26 mouse cellular contexts compared by ENCODE assay signal in genomic region chr5:139399991-139400390, GRCm38 (mm10). TPM values are rescaled to one million over a fixed set of nuclear protein-coding genes. Genes with fewer than 3 reads are reported as not detected.
DNase-seq lines count a peak whose midpoint lies in the region; ATAC-seq and TF ChIP-seq lines count a peak whose summit lies in the region.
"Had no signal": no experiment of that assay in that cellular context is flagged by ENCODE, and none has a peak within 500 bp of the region (broad histone marks: within the 10 kb centered on the region; RNA-seq: fewer than 3 reads in every experiment).

No protein-coding gene starts in this region.

- H3K9ac ChIP-seq in heart, postnatal 0 days (replicated peaks; ENCODE audit: low read depth, low read length), result no peak overlapping the region
- no peak overlapping the region for H3K9ac ChIP-seq in heart, embryonic 11.5 days (ENCODE audit: low read depth, low read length)
- H3K9ac ChIP-seq: embryonic facial prominence, embryonic 12.5 days; forebrain, embryonic 15.5 days; heart, embryonic 15.5 days; hindbrain, embryonic 12.5 days had no signal

- no peak for TF ChIP-seq EP300 in heart, postnatal 0 days (IDR thresholded peaks at IDR 0.05; ENCODE audit: low read depth)

- WGBS in heart, postnatal 0 days, result 58% methylated on average over 14 of the region's 14 CpGs
- WGBS in heart, embryonic 11.5 days (ENCODE audit: insufficient replicate concordance), result 79% methylated on average over 14 of the region's 14 CpGs

- H3K27ac ChIP-seq in heart, postnatal 0 days (ENCODE audit: low read depth), result 0 out of 2 replicates have a peak overlapping the region, but pooled peaks have one; percentile 20
- H3K27ac ChIP-seq in heart, embryonic 11.5 days (ENCODE audit: low read depth, low read length), result no peak overlapping the region
- H3K27ac ChIP-seq: embryonic facial prominence, embryonic 12.5 days; forebrain, embryonic 15.5 days; heart, embryonic 10.5 days; heart, embryonic 15.5 days; hindbrain, embryonic 12.5 days had no signal

- in situ Hi-C loops in Patski (cut with MboI; ENCODE audit: low pct_unique_long_range_greater_than_20kb), result loop anchor here (5.0 kb wide), 1 partner anchor 38 kb away; no protein-coding TSS in a partner anchor

- H3K4me3 ChIP-seq in heart, postnatal 0 days (ENCODE audit: low read depth, low read length), result no peak overlapping the region
- H3K4me3 ChIP-seq in heart, embryonic 11.5 days (ENCODE audit: low read depth, low read length), result no peak overlapping the region
- H3K4me3 ChIP-seq: embryonic facial prominence, embryonic 12.5 days; forebrain, embryonic 15.5 days; heart, embryonic 10.5 days; heart, embryonic 15.5 days; hindbrain, embryonic 12.5 days had no signal

- DNase-seq in adrenal gland, postnatal 25 days, result peak; percentile 47
- no peak for DNase-seq in adrenal gland, postnatal 10 days
- DNase-seq in cerebellum, adult 9-11 months, result peak; percentile 57
- DNase-seq in cerebellum, postnatal 4 days (ENCODE audit: low spot score in 2 of 2), result no peak
- no peak for DNase-seq in heart, postnatal 0 days (ENCODE audit: low spot score)
- no peak for DNase-seq in Patski (ENCODE audit: low read depth, low spot score)
- DNase-seq in embryo, embryonic 10 days (ENCODE audit: low spot score), result no peak
- DNase-seq: B cell, adult 2 months; gastrocnemius, postnatal 36 days; heart, postnatal 36 days; kidney, adult 11 months; kidney, adult 9 months had no signal

- H3K27me3 ChIP-seq in heart, postnatal 0 days (ENCODE audit: control insufficient read depth, insufficient read depth, low read length), result no peaks in the 10 kb centered on the region
- H3K27me3 ChIP-seq in heart, embryonic 11.5 days (ENCODE audit: control insufficient read depth, insufficient read depth, low read length), result no peaks in the 10 kb centered on the region
- no peaks in the 10 kb centered on the region for H3K27me3 ChIP-seq in Patski
- H3K27me3 ChIP-seq: embryonic facial prominence, embryonic 12.5 days; forebrain, embryonic 15.5 days; heart, embryonic 15.5 days; hindbrain, embryonic 12.5 days had no signal

- POLR2A ChIA-PET in Patski (lab: Charles Lee), result interaction anchor here (1.4 kb wide), 1 partner anchor 9 kb away, joined by 4 read pairs; no protein-coding TSS in a partner anchor

- CTCF ChIA-PET in Patski (lab: Charles Lee), result interaction anchor here (0.8 to 2.5 kb wide), 4 partner anchors 11 to 58 kb away, joined by 3 to 13 read pairs (median 6); no protein-coding TSS in a partner anchor

- peaks cover 23% of the 10 kb centered on the region for H3K4me1 ChIP-seq in heart, postnatal 0 days (ENCODE audit: control insufficient read depth, insufficient read depth)
- peaks cover 20% of the 10 kb centered on the region for H3K4me1 ChIP-seq in heart, embryonic 11.5 days (ENCODE audit: control insufficient read depth, insufficient read depth, low read length)

- TF ChIP-seq CTCF in heart, postnatal 0 days (IDR thresholded peaks at IDR 0.05; ENCODE audit: low read depth), result no peak
- no peak for TF ChIP-seq CTCF in Patski (IDR thresholded peaks at IDR 0.05)

- H3K9me3 ChIP-seq in heart, postnatal 0 days (replicated peaks; ENCODE audit: control insufficient read depth, low read length), result no peaks in the 10 kb centered on the region
- H3K9me3 ChIP-seq in heart, embryonic 11.5 days (replicated peaks; ENCODE audit: control insufficient read depth, low read length), result no peaks in the 10 kb centered on the region
- H3K9me3 ChIP-seq: embryonic facial prominence, embryonic 12.5 days; forebrain, embryonic 15.5 days; G1E; heart, embryonic 10.5 days; heart, embryonic 15.5 days; hindbrain, embryonic 12.5 days had no signal

- 0 out of 2 replicates have a peak, but pooled peaks cover 4% of the 10 kb centered on the region for H3K36me3 ChIP-seq in heart, postnatal 0 days (replicated peaks; ENCODE audit: control insufficient read depth, insufficient read depth, low read length)
- no peaks in the 10 kb centered on the region for H3K36me3 ChIP-seq in heart, embryonic 11.5 days (ENCODE audit: control insufficient read depth, insufficient read depth, low read length)
- H3K36me3 ChIP-seq: embryonic facial prominence, embryonic 12.5 days; forebrain, embryonic 15.5 days; heart, embryonic 10.5 days; heart, embryonic 15.5 days; hindbrain, embryonic 12.5 days had no signal

- no peak for ATAC-seq in heart, postnatal 0 days (ENCODE audit: insufficient read depth, low read depth)
- ATAC-seq in heart, embryonic 11.5 days (replicated peaks; ENCODE audit: insufficient number of reproducible peaks, low FRiP score, low TSS enrichment), result no peak
- ATAC-seq in Patski, result peak; percentile 65
- ATAC-seq: CD4-positive, CD25-positive, alpha-beta regulatory T cell, adult 4 months; forebrain, embryonic 15.5 days; hindbrain, embryonic 16.5 days had no signal

- no peak overlapping the region for H3K4me2 ChIP-seq in heart, postnatal 0 days (ENCODE audit: low read depth, low read length)
- no peak overlapping the region for H3K4me2 ChIP-seq in heart, embryonic 11.5 days
- H3K4me2 ChIP-seq: embryonic facial prominence, embryonic 12.5 days; forebrain, embryonic 15.5 days; heart, embryonic 15.5 days; hindbrain, embryonic 12.5 days had no signal

RNA-seq across cellular contexts. Expression of gene C130050O18Rik, which starts 5.1 kb away (rescaled TPM):
- 0.49 and 0.57 TPM in 2 replicates for total RNA-seq in adrenal gland, postnatal 25 days (2021)
- under 1 TPM; 0.81 to 0.91 TPM for total RNA-seq in adrenal gland, postnatal 10 days (2021)
- 1.7 and 1.8 TPM in 2 replicates for total RNA-seq in heart, postnatal 0 days (2014; rRNA removed; ENCODE audit: low replicate concordance)
- 0.23 and 0.31 TPM in 2 replicates for polyA plus RNA-seq in heart, postnatal 0 days (2015; fragmentation: Nextera tagmentation; extraction: Ambion mirVana)
- polyA plus RNA-seq in heart, embryonic 11.5 days (2014; fragmentation: Nextera tagmentation; extraction: Ambion mirVana), result 0.17 and 0.21 TPM in 2 replicates
- 0.24 TPM for polyA plus RNA-seq in Patski (2021)
- polyA plus RNA-seq: CD4-positive, CD25-positive, alpha-beta regulatory T cell, adult 4 months had no signal

RNA-seq across cellular contexts. Expression of gene Gpr146, which starts 22.5 kb away (rescaled TPM):
- total RNA-seq in adrenal gland, postnatal 25 days (2021), result 13.1 and 16.0 TPM in 2 replicates
- total RNA-seq in adrenal gland, postnatal 10 days (2021), result 10 to 100 TPM; 12.0 to 13.2 TPM
- total RNA-seq in heart, postnatal 0 days (2014; rRNA removed; ENCODE audit: low replicate concordance), result 38.2 and 39.1 TPM in 2 replicates
- 23.0 and 23.7 TPM in 2 replicates for polyA plus RNA-seq in heart, postnatal 0 days (2015; fragmentation: Nextera tagmentation; extraction: Ambion mirVana)
- polyA plus RNA-seq in heart, embryonic 11.5 days (2014; fragmentation: Nextera tagmentation; extraction: Ambion mirVana), result 7.2 and 7.5 TPM in 2 replicates
- polyA plus RNA-seq in Patski (2021), result 7.9 TPM

RNA-seq across cellular contexts. Expression of gene Gper1, which starts 23.0 kb away (rescaled TPM):
- total RNA-seq in adrenal gland, postnatal 25 days (2021), result 3.5 and 4.8 TPM in 2 replicates
- 1 to 10 TPM; 4.1 to 5.6 TPM for total RNA-seq in adrenal gland, postnatal 10 days (2021)
- total RNA-seq in heart, postnatal 0 days (2014; rRNA removed; ENCODE audit: low replicate concordance), result 1.3 and 4.5 TPM in 2 replicates
- 1.0 and 2.0 TPM in 2 replicates for polyA plus RNA-seq in heart, postnatal 0 days (2015; fragmentation: Nextera tagmentation; extraction: Ambion mirVana)
- polyA plus RNA-seq in heart, embryonic 11.5 days (2014; fragmentation: Nextera tagmentation; extraction: Ambion mirVana), result 0.57 and 0.72 TPM in 2 replicates
- polyA plus RNA-seq in Patski (2021), result 0.58 TPM
- total RNA-seq: common myeloid progenitor, adult 5-6 weeks; G1E had no signal
- polyA plus RNA-seq: CD4-positive, CD25-positive, alpha-beta regulatory T cell, adult 4 months; G1E had no signal

RNA-seq across cellular contexts. Expression of gene Cyp2w1, which starts 47.6 kb away (rescaled TPM):
- not detected in 2 replicates for total RNA-seq in adrenal gland, postnatal 25 days (2021)
- total RNA-seq in adrenal gland, postnatal 10 days (2021), result not detected
- not detected in 2 replicates for total RNA-seq in heart, postnatal 0 days (2014; rRNA removed; ENCODE audit: low replicate concordance)
- not detected in 2 replicates for polyA plus RNA-seq in heart, postnatal 0 days (2015; fragmentation: Nextera tagmentation; extraction: Ambion mirVana)
- not detected in 2 replicates for polyA plus RNA-seq in heart, embryonic 11.5 days (2014; fragmentation: Nextera tagmentation; extraction: Ambion mirVana)
- polyA plus RNA-seq in Patski (2021), result not detected
- total RNA-seq: adrenal gland, postnatal 4 days; common myeloid progenitor, adult 5-6 weeks; G1E; gastrocnemius, adult 8-10 months; gastrocnemius, postnatal 36 days; heart, adult 18-20 months; heart, postnatal 36 days had no signal
- polyA plus RNA-seq: CD4-positive, CD25-positive, alpha-beta regulatory T cell, adult 4 months; forebrain, embryonic 11.5 days; forebrain, embryonic 15.5 days; G1E; heart, embryonic 10.5 days; heart, embryonic 15.5 days; hindbrain, embryonic 16.5 days had no signal

RNA-seq across cellular contexts. Expression of gene Cox19, which starts 48.8 kb away (rescaled TPM):
- total RNA-seq in adrenal gland, postnatal 25 days (2021), result 61.7 and 66.5 TPM in 2 replicates
- 10 to 100 TPM; 81.5 to 84.7 TPM for total RNA-seq in adrenal gland, postnatal 10 days (2021)
- 120 and 123 TPM in 2 replicates for total RNA-seq in heart, postnatal 0 days (2014; rRNA removed; ENCODE audit: low replicate concordance)
- 88.6 and 97.6 TPM in 2 replicates for polyA plus RNA-seq in heart, postnatal 0 days (2015; fragmentation: Nextera tagmentation; extraction: Ambion mirVana)
- 85.3 and 95.2 TPM in 2 replicates for polyA plus RNA-seq in heart, embryonic 11.5 days (2014; fragmentation: Nextera tagmentation; extraction: Ambion mirVana)
- polyA plus RNA-seq in Patski (2021), result 66.1 TPM

Comparison
In these comparisons a context has a peak if more than half of its experiments do, and no peak if none do; other contexts are left out.
1. DNase-seq: peak in adrenal gland, postnatal 25 days (single experiment) and cerebellum, adult 9-11 months (single experiment); none in adrenal gland, postnatal 10 days (single experiment), cerebellum, postnatal 4 days (0 of 2), heart, postnatal 0 days (single experiment), Patski (single experiment) and embryo, embryonic 10 days (single experiment).